Mouse (Mus musculus) left cerebral cortex, postnatal 14 days (tissue): ENCODE results near the gene Abca9. TPM values are rescaled to one million over a fixed set of nuclear protein-coding genes. Genes with fewer than 3 reads are reported as not detected.

ENCODE experiments used
- DNase-seq, 2 experiments: peaks; one replicate each; pipeline ENCODE4 v3.0.0; 2021 to 2022; ENCODE audit warnings: low spot score in 2 of 2, mixed read lengths in 1 of 2
- intact Hi-C: fragments of 180-260 bp; cut with DNase I; formaldehyde crosslinking; loops from one replicate; pipeline ENCODE4 v1.15.1; 2025
- long read RNA-seq, 2 experiments: library from polyadenylated mRNA; stranded (forward); transcript quantifications; one replicate each; pipeline ENCODE4 v2.0.0; 2021
- total RNA-seq, 2 experiments: library from RNA; stranded (reverse); gene quantifications; 2 replicates each; pipeline ENCODE4 v1.2.3; 2021

Abca9 gene
- total RNA-seq: 1 to 10 TPM; 7.1 to 8.8 TPM
- long read RNA-seq, experiment 1, full-length matches to known transcripts: 2 of 4 reads
- long read RNA-seq, experiment 1, partial matches to known transcripts: 1 of 4 reads
- long read RNA-seq, experiment 1, other reads (novel, unspliced or antisense): 1 of 4 reads
- long read RNA-seq, experiment 2, partial matches to known transcripts: 2 of 2 reads
- long read RNA-seq, experiment 2, other reads (novel, unspliced or antisense): 0 of 2 reads

- intact Hi-C loops: no loop called here
- DNase-seq: peak; percentile 18 to 36
Observed at GRCm38 (mm10) chr11:110167459-110168251, at the start of gene Abca9. Abca9 (minus strand) TSS chr11:110168196.

- intact Hi-C loops: no loop called here
- no peak for DNase-seq
Observed at GRCm38 (mm10) chr11:110217118-110217517, 49.1 kb upstream of the Abca9 start.

GRCm38 (mm10) chr11:110203930-110204329 lies 35.9 kb upstream of the Abca9 start:
- no peak for DNase-seq
- intact Hi-C loops: no loop called here

- DNase-seq: no peak
- intact Hi-C loops: no loop called here
Observed at GRCm38 (mm10) chr11:110198882-110199281, 30.9 kb upstream of the Abca9 start.

- no peak for DNase-seq
- intact Hi-C loops: no loop called here
Observed at GRCm38 (mm10) chr11:110196561-110197306, 28.7 kb upstream of the Abca9 start.

- intact Hi-C loops: no loop called here
- no peak for DNase-seq
Observed at GRCm38 (mm10) chr11:110195310-110195709, 27.3 kb upstream of the Abca9 start.

- intact Hi-C loops: no loop called here
- no peak for DNase-seq
Observed at GRCm38 (mm10) chr11:110171212-110171611, 3.2 kb upstream of the Abca9 start.

GRCm38 (mm10) chr11:110165822-110166221 lies 2.2 kb downstream of the Abca9 start:
- peak in 1 of 2 experiments; percentile 13 for DNase-seq
- intact Hi-C loops: no loop called here

- DNase-seq: no peak
- intact Hi-C loops: no loop called here
Observed at GRCm38 (mm10) chr11:110165409-110165808, 2.6 kb downstream of the Abca9 start.

- DNase-seq: no peak
- intact Hi-C loops: no loop called here
Observed at GRCm38 (mm10) chr11:110157059-110157458, 10.9 kb downstream of the Abca9 start.

- DNase-seq: peak; percentile 22 to 49
- intact Hi-C loops: no loop called here
Observed at GRCm38 (mm10) chr11:110155985-110156384, 12.0 kb downstream of the Abca9 start.

- no peak for DNase-seq
- intact Hi-C loops: no loop called here
Observed at GRCm38 (mm10) chr11:110147640-110148039, 20.4 kb downstream of the Abca9 start.

GRCm38 (mm10) chr11:110145421-110145820 lies 22.6 kb downstream of the Abca9 start:
- intact Hi-C loops: no loop called here
- DNase-seq: no peak

- intact Hi-C loops: no loop called here
- DNase-seq: no peak
Observed at GRCm38 (mm10) chr11:110130760-110131159, 37.2 kb downstream of the Abca9 start.

- peak; percentile 6 to 14 for DNase-seq
- intact Hi-C loops: loop anchor here (2.0 kb wide), 1 partner anchor 238 kb away; no protein-coding TSS in a partner anchor
Observed at GRCm38 (mm10) chr11:110111137-110111536, 56.9 kb downstream of the Abca9 start.

GRCm38 (mm10) chr11:110101437-110101836 lies 66.6 kb downstream of the Abca9 start:
- DNase-seq: no peak
- intact Hi-C loops: loop anchor here (10.0 kb wide), 1 partner anchor 163 kb away; no protein-coding TSS in a partner anchor

- intact Hi-C loops: no loop called here
- DNase-seq: no peak
Observed at GRCm38 (mm10) chr11:110098901-110099300, 69.1 kb downstream of the Abca9 start.

- no peak for DNase-seq
- intact Hi-C loops: no loop called here
Observed at GRCm38 (mm10) chr11:110097465-110097864, 70.5 kb downstream of the Abca9 start.

GRCm38 (mm10) chr11:110095858-110096257 lies 72.1 kb downstream of the Abca9 start, which contains the start of gene Abca8a:
Abca8a (minus strand) TSS chr11:110095978.
- intact Hi-C loops: no loop called here
- peak; percentile 6 to 21 for DNase-seq

- intact Hi-C loops: no loop called here
- DNase-seq: no peak
Observed at GRCm38 (mm10) chr11:110094846-110095380, 73.1 kb downstream of the Abca9 start.
